Mouse (Mus musculus) liver, postnatal 0 days (tissue): ENCODE data around the gene Gm17617.

Experiments
- CTCF ChIP-seq: sonication (generic); IDR thresholded peaks from 2 replicates; pipeline ENCODE4 v1.5.1; 2016; ENCODE audit warnings: antibody characterized with exemption, low read depth
- EP300 ChIP-seq: IDR thresholded peaks from 2 replicates; pipeline ENCODE4 v1.6.1; 2016; ENCODE audit warnings: antibody characterized with exemption, low read depth, mild to moderate bottlenecking

- TF ChIP-seq CTCF: no peak
- no peak for TF ChIP-seq EP300
Observed at GRCm38 (mm10) chr13:55105953-55106691, 27.2 kb downstream of the Gm17617 start.
